Mouse (Mus musculus) Muller cell, postnatal 12 days (primary cell): Measurements from ENCODE around the gene Naa38.

ENCODE experiments used
- DNase-seq: peaks from one replicate; pipeline ENCODE4 v3.0.0-alpha.2; 2015; ENCODE audit errors: inconsistent ontology term

Gene Naa38

DNA sequence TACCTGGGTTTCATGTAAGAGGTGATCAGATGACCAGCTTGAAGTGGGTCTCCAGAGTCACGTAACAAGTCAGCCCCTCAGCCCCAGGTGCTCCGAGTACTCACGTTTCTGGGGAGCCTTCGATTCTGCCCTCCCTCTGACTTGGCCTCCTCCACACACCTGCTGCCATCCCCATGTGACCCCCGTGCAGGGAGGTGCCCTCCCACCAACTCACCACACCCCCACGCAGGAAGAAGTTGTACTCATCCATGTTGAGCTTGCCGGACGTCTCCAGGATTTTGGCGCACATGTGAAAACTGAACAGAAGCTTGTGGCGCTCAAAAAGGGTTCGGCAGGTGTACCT is 37.3 kb downstream of the Naa38 start:
- no peak for DNase-seq

GRCm38 (mm10) chr11:69433189-69433588 is 37.9 kb downstream of the Naa38 start:
- DNase-seq = no peak

DNA sequence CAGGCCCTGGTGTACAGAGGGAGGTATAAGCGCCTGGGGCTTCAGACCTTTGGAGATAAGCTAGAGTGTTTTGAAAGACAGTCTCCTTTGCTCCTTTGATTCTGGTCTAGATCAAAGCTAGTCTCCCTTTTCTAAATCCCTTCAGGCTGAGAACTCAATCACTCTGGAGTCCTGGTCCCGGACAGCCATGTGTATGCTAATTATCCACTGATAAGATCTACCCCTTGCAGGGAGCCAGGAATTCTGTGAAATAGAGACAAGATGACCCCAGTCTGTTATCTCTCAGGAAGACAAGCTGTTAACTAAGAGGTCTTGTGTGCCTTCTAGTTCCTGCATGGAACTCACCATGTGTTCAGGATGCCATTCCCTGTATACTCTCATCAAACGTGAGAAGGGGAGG is 42.0 kb downstream of the Naa38 start:
- DNase-seq = no peak

- peak; percentile 59 for DNase-seq
These were observed 48.0 kb downstream of the Naa38 start for GRCm38 (mm10) chr11:69443328-69443727.
